Mouse (Mus musculus): ENCODE data around the gene Mosmo.
A peak's percentile ranks its signal among the peaks of the same experiment; 100 is the strongest.
"Not testable (repeated sequence)": the region's sequence is repeated elsewhere in the genome, so short reads cannot be mapped to it uniquely, and the experiment has no call there.

Mosmo gene

GRCm38 (mm10) chr7:120712071-120712470 is 34.7 kb downstream of the Mosmo start:
- DNase-seq: no peak

GRCm38 (mm10) chr7:120713225-120713624 is 35.8 kb downstream of the Mosmo start:
- DNase-seq: no peak

GRCm38 (mm10) chr7:120713951-120714350 is 36.5 kb downstream of the Mosmo start:
- DNase-seq: not testable (repeated sequence)

GRCm38 (mm10) chr7:120717261-120717660 is 39.8 kb downstream of the Mosmo start:
- DNase-seq: no peak

GRCm38 (mm10) chr7:120721051-120721450 is 43.6 kb downstream of the Mosmo start:
- DNase-seq: no peak

GRCm38 (mm10) chr7:120721456-120721855 is 44.0 kb downstream of the Mosmo start:
- no peak for DNase-seq

GRCm38 (mm10) chr7:120722063-120722462 is 44.6 kb downstream of the Mosmo start:
- no peak for DNase-seq

- DNase-seq: no peak
Observed at GRCm38 (mm10) chr7:120722839-120723278, 45.4 kb downstream of the Mosmo start.

GRCm38 (mm10) chr7:120727581-120727980 is 50.2 kb downstream of the Mosmo start:
- peak; percentile 24 for DNase-seq

- no peak for DNase-seq
Observed at GRCm38 (mm10) chr7:120729635-120730034, 52.2 kb downstream of the Mosmo start.

- DNase-seq: no peak
Observed at GRCm38 (mm10) chr7:120732906-120733305, 55.5 kb downstream of the Mosmo start.

- DNase-seq: no peak
Observed at GRCm38 (mm10) chr7:120739018-120739417, 61.6 kb downstream of the Mosmo start, which contains the start of gene Vwa3a. TSS of gene Vwa3a (plus strand) at chr7:120739318.

GRCm38 (mm10) chr7:120739558-120740101 is 62.2 kb downstream of the Mosmo start:
- no peak for DNase-seq

GRCm38 (mm10) chr7:120743366-120744351 is 66.2 kb downstream of the Mosmo start:
- DNase-seq: no peak

- no peak for DNase-seq
Observed at GRCm38 (mm10) chr7:120744606-120745005, 67.2 kb downstream of the Mosmo start.

GRCm38 (mm10) chr7:120746029-120746428 is 68.6 kb downstream of the Mosmo start:
- DNase-seq: no peak

- DNase-seq: no peak
Observed at GRCm38 (mm10) chr7:120746821-120747220, 69.4 kb downstream of the Mosmo start.

- no peak for DNase-seq
Observed at GRCm38 (mm10) chr7:120748478-120748877, 71.1 kb downstream of the Mosmo start.

- DNase-seq: no peak
Observed at GRCm38 (mm10) chr7:120751330-120751729, 73.9 kb downstream of the Mosmo start.

GRCm38 (mm10) chr7:120751906-120752305 is 74.5 kb downstream of the Mosmo start:
- DNase-seq: no peak

- peak; percentile 76 for DNase-seq
Observed at GRCm38 (mm10) chr7:120754671-120755070, 77.3 kb downstream of the Mosmo start.

- DNase-seq: no peak
Observed at GRCm38 (mm10) chr7:120767369-120767768, 90.0 kb downstream of the Mosmo start.

GRCm38 (mm10) chr7:120771389-120771788 is 94.0 kb downstream of the Mosmo start:
- DNase-seq: no peak

GRCm38 (mm10) chr7:120778012-120778411 is 100.6 kb downstream of the Mosmo start:
- DNase-seq: no peak

All from cerebellum, adult 8-10 months (tissue).